9 mouse cellular contexts compared by ENCODE assay signal in the genomic region with DNA sequence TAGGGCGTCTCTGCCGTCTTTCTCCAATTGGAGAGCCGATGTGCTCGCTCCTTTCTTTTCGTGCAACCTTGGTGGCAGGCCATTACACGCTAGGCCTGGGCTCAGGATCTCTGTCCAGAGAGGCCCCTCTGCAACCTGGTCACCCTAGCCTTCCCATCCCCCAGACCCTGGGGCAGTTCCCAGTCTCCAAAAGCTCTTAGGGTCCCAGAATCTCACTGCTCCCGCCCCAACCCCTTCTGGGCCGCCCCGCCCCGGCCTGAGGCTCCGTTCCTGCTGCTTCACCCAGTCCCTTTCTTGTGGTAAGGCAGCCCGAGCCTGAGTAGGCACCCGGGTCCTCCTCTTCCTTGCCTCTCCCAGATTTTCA. TPM values are rescaled to one million over a fixed set of nuclear protein-coding genes. Genes with fewer than 3 reads are reported as not detected.
DNase-seq lines count a peak whose midpoint lies in the region; ATAC-seq and TF ChIP-seq lines count a peak whose summit lies in the region.
"Had no signal": no experiment of that assay in that cellular context is flagged by ENCODE, and none has a peak within 500 bp of the region (broad histone marks: within the 10 kb centered on the region; RNA-seq: fewer than 3 reads in every experiment).

No protein-coding gene starts in this region.

- peaks cover 84% of the 10 kb centered on the region for H3K27me3 ChIP-seq in forebrain, postnatal 0 days (ENCODE audit: insufficient read depth, low read length)
- peaks cover 81% of the 10 kb centered on the region for H3K27me3 ChIP-seq in forebrain, embryonic 11.5 days (ENCODE audit: control insufficient read depth, insufficient read depth, low read length)
- peaks cover 89% of the 10 kb centered on the region for H3K27me3 ChIP-seq in lung, embryonic 14.5 days (ENCODE audit: insufficient read depth, low read length)
- peaks cover 95% of the 10 kb centered on the region for H3K27me3 ChIP-seq in embryonic facial prominence, embryonic 12.5 days
- peaks cover 84% of the 10 kb centered on the region for H3K27me3 ChIP-seq in midbrain, embryonic 11.5 days (ENCODE audit: control insufficient read depth, insufficient read depth, low read length)

- TF ChIP-seq CTCF in forebrain, postnatal 0 days (IDR thresholded peaks at IDR 0.05; ENCODE audit: low read depth): no peak
- TF ChIP-seq CTCF in lung, embryonic 14.5 days (IDR thresholded peaks at IDR 0.05; ENCODE audit: low read depth): no peak

- H3K4me1 ChIP-seq in forebrain, postnatal 0 days (ENCODE audit: insufficient read depth): no peaks in the 10 kb centered on the region; the same call in 1 of the 2 replicates
- peaks cover 12% of the 10 kb centered on the region for H3K4me1 ChIP-seq in forebrain, embryonic 11.5 days (replicated peaks; ENCODE audit: control insufficient read depth, insufficient read depth, low read length)
- H3K4me1 ChIP-seq in lung, embryonic 14.5 days (ENCODE audit: insufficient read depth): peaks cover 10% of the 10 kb centered on the region; the same call in 1 of the 2 replicates
- H3K4me1 ChIP-seq in embryonic facial prominence, embryonic 12.5 days: peaks cover 26% of the 10 kb centered on the region
- peaks cover 13% of the 10 kb centered on the region for H3K4me1 ChIP-seq in midbrain, embryonic 11.5 days (ENCODE audit: control insufficient read depth, insufficient read depth, low read length)

- no peaks in the 10 kb centered on the region for H3K36me3 ChIP-seq in forebrain, postnatal 0 days (ENCODE audit: insufficient read depth)
- H3K36me3 ChIP-seq in forebrain, embryonic 11.5 days (ENCODE audit: control insufficient read depth, insufficient read depth, low read length): no peaks in the 10 kb centered on the region
- H3K36me3 ChIP-seq in lung, embryonic 14.5 days (ENCODE audit: insufficient read depth): no peaks in the 10 kb centered on the region
- no peaks in the 10 kb centered on the region for H3K36me3 ChIP-seq in embryonic facial prominence, embryonic 12.5 days
- H3K36me3 ChIP-seq in midbrain, embryonic 11.5 days (ENCODE audit: control insufficient read depth, insufficient read depth, low read length): no peaks in the 10 kb centered on the region

- no peak for DNase-seq in forebrain, postnatal 0 days
- no peak for DNase-seq in forebrain, embryonic 11.5 days (ENCODE audit: low spot score)
- peak; percentile 17 for DNase-seq in lung, embryonic 14.5 days
- DNase-seq in lung, postnatal 4 days: no peak
- DNase-seq in neural tube, embryonic 10.5 days (ENCODE audit: extremely low spot score, low spot score): peak; percentile 43
- DNase-seq in midbrain, embryonic 11.5 days (ENCODE audit: low spot score, missing footprints): no peak
- DNase-seq: cerebellum, adult 18-20 months had no signal

- H3K4me3 ChIP-seq in forebrain, postnatal 0 days (ENCODE audit: low read depth, low read length): 0 out of 2 replicates have a peak overlapping the region, but pooled peaks have one; percentile 22
- no peak overlapping the region for H3K4me3 ChIP-seq in forebrain, embryonic 11.5 days (ENCODE audit: low read depth, low read length)
- peak overlapping the region; percentile 38; the same call in 1 of the 2 replicates for H3K4me3 ChIP-seq in lung, embryonic 14.5 days (ENCODE audit: low read depth, low read length)
- peak overlapping the region; percentile 36 for H3K4me3 ChIP-seq in embryonic facial prominence, embryonic 12.5 days
- no peak overlapping the region for H3K4me3 ChIP-seq in midbrain, embryonic 11.5 days (ENCODE audit: low read depth, low read length)

- H3K9ac ChIP-seq in forebrain, postnatal 0 days: no peak overlapping the region
- H3K9ac ChIP-seq in forebrain, embryonic 11.5 days (ENCODE audit: low read length): no peak overlapping the region
- H3K9ac ChIP-seq in lung, embryonic 14.5 days: no peak overlapping the region
- H3K9ac ChIP-seq in embryonic facial prominence, embryonic 12.5 days: no peak overlapping the region
- no peak overlapping the region for H3K9ac ChIP-seq in midbrain, embryonic 11.5 days (ENCODE audit: low read length)

- no peak for ATAC-seq in forebrain, postnatal 0 days
- no peak for ATAC-seq in forebrain, embryonic 11.5 days (replicated peaks; ENCODE audit: low FRiP score)
- no peak for ATAC-seq in lung, embryonic 14.5 days (ENCODE audit: insufficient read depth)
- ATAC-seq in embryonic facial prominence, embryonic 12.5 days (ENCODE audit: insufficient number of reproducible peaks, insufficient read depth, low FRiP score, low TSS enrichment): no peak
- ATAC-seq in cerebellum, adult (ENCODE audit: insufficient number of reproducible peaks, low FRiP score, low TSS enrichment): no peak
- no peak for ATAC-seq in midbrain, embryonic 11.5 days (ENCODE audit: low FRiP score)

- 4% methylated on average over 13 of the region's 13 CpGs for WGBS in forebrain, postnatal 0 days
- 3% methylated on average over 13 of the region's 13 CpGs for WGBS in forebrain, embryonic 11.5 days
- WGBS in lung, embryonic 14.5 days: 14% methylated on average over 13 of the region's 13 CpGs
- WGBS in embryonic facial prominence, embryonic 12.5 days: 2% methylated on average over 13 of the region's 13 CpGs
- WGBS in midbrain, embryonic 11.5 days: 2% methylated on average over 13 of the region's 13 CpGs

- no peak overlapping the region for H3K4me2 ChIP-seq in forebrain, postnatal 0 days (ENCODE audit: low read depth)
- no peak overlapping the region; the same call in 1 of the 2 replicates for H3K4me2 ChIP-seq in forebrain, embryonic 11.5 days (ENCODE audit: low read depth, low read length, severe bottlenecking)
- H3K4me2 ChIP-seq in lung, embryonic 14.5 days: peak overlapping the region; percentile 67
- peak overlapping the region; percentile 56 for H3K4me2 ChIP-seq in embryonic facial prominence, embryonic 12.5 days (replicated peaks)
- no peak overlapping the region for H3K4me2 ChIP-seq in midbrain, embryonic 11.5 days

- no peak overlapping the region for H3K27ac ChIP-seq in forebrain, postnatal 0 days (ENCODE audit: low read depth, low read length)
- no peak overlapping the region for H3K27ac ChIP-seq in forebrain, embryonic 11.5 days (ENCODE audit: low read depth, low read length)
- H3K27ac ChIP-seq in lung, embryonic 14.5 days (ENCODE audit: low read depth): no peak overlapping the region
- H3K27ac ChIP-seq in embryonic facial prominence, embryonic 12.5 days: no peak overlapping the region
- no peak overlapping the region for H3K27ac ChIP-seq in midbrain, embryonic 11.5 days (ENCODE audit: low read depth, low read length)

- H3K9me3 ChIP-seq in forebrain, postnatal 0 days (ENCODE audit: low read length): no peaks in the 10 kb centered on the region
- H3K9me3 ChIP-seq in forebrain, embryonic 11.5 days (ENCODE audit: control insufficient read depth, low read length): no peaks in the 10 kb centered on the region
- H3K9me3 ChIP-seq in lung, embryonic 14.5 days (ENCODE audit: low read depth, low read length): no peaks in the 10 kb centered on the region
- no peaks in the 10 kb centered on the region for H3K9me3 ChIP-seq in embryonic facial prominence, embryonic 12.5 days
- no peaks in the 10 kb centered on the region for H3K9me3 ChIP-seq in midbrain, embryonic 11.5 days (ENCODE audit: control insufficient read depth, low read length)

RNA-seq across cellular contexts. Expression of a gene that starts 6.1 kb away (rescaled TPM):
- total RNA-seq in forebrain, postnatal 0 days (2014; rRNA removed): 0.85 and 0.86 TPM in 2 replicates
- polyA plus RNA-seq in forebrain, postnatal 0 days (2015; fragmentation: Nextera tagmentation; extraction: Ambion mirVana): 0.35 and 0.75 TPM in 2 replicates
- polyA plus RNA-seq in forebrain, embryonic 11.5 days (2014; fragmentation: Nextera tagmentation; extraction: Ambion mirVana): 0.17 TPM in 1 of 2 replicates, not detected in the other
- polyA plus RNA-seq in lung, embryonic 14.5 days (2014; fragmentation: Nextera tagmentation; extraction: Ambion mirVana): 0.22 and 0.43 TPM in 2 replicates
- polyA plus RNA-seq in embryonic facial prominence, embryonic 12.5 days (2016; fragmentation: Nextera tagmentation; extraction: Ambion mirVana): 1.3 and 2.2 TPM in 2 replicates
- polyA plus RNA-seq in midbrain, embryonic 11.5 days (2014; fragmentation: Nextera tagmentation; extraction: Ambion mirVana): not detected in 2 replicates

RNA-seq across cellular contexts. Expression of a gene that starts 10.4 kb away (rescaled TPM):
- 14.8 and 17.9 TPM in 2 replicates for total RNA-seq in forebrain, postnatal 0 days (2014; rRNA removed)
- 10.2 and 11.3 TPM in 2 replicates for polyA plus RNA-seq in forebrain, postnatal 0 days (2015; fragmentation: Nextera tagmentation; extraction: Ambion mirVana)
- 31.2 and 31.6 TPM in 2 replicates for polyA plus RNA-seq in forebrain, embryonic 11.5 days (2014; fragmentation: Nextera tagmentation; extraction: Ambion mirVana)
- polyA plus RNA-seq in lung, embryonic 14.5 days (2014; fragmentation: Nextera tagmentation; extraction: Ambion mirVana): 24.5 and 30.2 TPM in 2 replicates
- polyA plus RNA-seq in embryonic facial prominence, embryonic 12.5 days (2016; fragmentation: Nextera tagmentation; extraction: Ambion mirVana): 30.5 and 30.6 TPM in 2 replicates
- 21.3 and 22.1 TPM in 2 replicates for polyA plus RNA-seq in midbrain, embryonic 11.5 days (2014; fragmentation: Nextera tagmentation; extraction: Ambion mirVana)

RNA-seq across cellular contexts. Expression of a gene that starts 21.9 kb away (rescaled TPM):
- total RNA-seq in forebrain, postnatal 0 days (2014; rRNA removed): 1.0 and 1.6 TPM in 2 replicates
- 4.9 and 5.8 TPM in 2 replicates for polyA plus RNA-seq in forebrain, postnatal 0 days (2015; fragmentation: Nextera tagmentation; extraction: Ambion mirVana)
- 3.8 and 4.2 TPM in 2 replicates for polyA plus RNA-seq in forebrain, embryonic 11.5 days (2014; fragmentation: Nextera tagmentation; extraction: Ambion mirVana)
- 1.1 and 1.5 TPM in 2 replicates for polyA plus RNA-seq in lung, embryonic 14.5 days (2014; fragmentation: Nextera tagmentation; extraction: Ambion mirVana)
- 0.87 and 0.89 TPM in 2 replicates for polyA plus RNA-seq in embryonic facial prominence, embryonic 12.5 days (2016; fragmentation: Nextera tagmentation; extraction: Ambion mirVana)
- polyA plus RNA-seq in midbrain, embryonic 11.5 days (2014; fragmentation: Nextera tagmentation; extraction: Ambion mirVana): 2.7 TPM in 2 replicates

RNA-seq across cellular contexts. Expression of a gene that starts 22.0 kb away (rescaled TPM):
- total RNA-seq in forebrain, postnatal 0 days (2014; rRNA removed): 41.6 and 55.5 TPM in 2 replicates
- 47.0 and 62.0 TPM in 2 replicates for polyA plus RNA-seq in forebrain, postnatal 0 days (2015; fragmentation: Nextera tagmentation; extraction: Ambion mirVana)
- 76.4 and 76.6 TPM in 2 replicates for polyA plus RNA-seq in forebrain, embryonic 11.5 days (2014; fragmentation: Nextera tagmentation; extraction: Ambion mirVana)
- polyA plus RNA-seq in lung, embryonic 14.5 days (2014; fragmentation: Nextera tagmentation; extraction: Ambion mirVana): 84.5 and 85.5 TPM in 2 replicates
- 79.9 and 81.6 TPM in 2 replicates for polyA plus RNA-seq in embryonic facial prominence, embryonic 12.5 days (2016; fragmentation: Nextera tagmentation; extraction: Ambion mirVana)
- polyA plus RNA-seq in midbrain, embryonic 11.5 days (2014; fragmentation: Nextera tagmentation; extraction: Ambion mirVana): 71.0 and 72.2 TPM in 2 replicates

RNA-seq across cellular contexts. Expression of a gene that starts 31.1 kb away (rescaled TPM):
- total RNA-seq in forebrain, postnatal 0 days (2014; rRNA removed): 10.9 and 13.1 TPM in 2 replicates
- 7.4 and 8.3 TPM in 2 replicates for polyA plus RNA-seq in forebrain, postnatal 0 days (2015; fragmentation: Nextera tagmentation; extraction: Ambion mirVana)
- 6.7 and 7.7 TPM in 2 replicates for polyA plus RNA-seq in forebrain, embryonic 11.5 days (2014; fragmentation: Nextera tagmentation; extraction: Ambion mirVana)
- 6.3 and 12.8 TPM in 2 replicates for polyA plus RNA-seq in lung, embryonic 14.5 days (2014; fragmentation: Nextera tagmentation; extraction: Ambion mirVana)
- 7.9 and 10.8 TPM in 2 replicates for polyA plus RNA-seq in embryonic facial prominence, embryonic 12.5 days (2016; fragmentation: Nextera tagmentation; extraction: Ambion mirVana)
- 4.2 and 4.8 TPM in 2 replicates for polyA plus RNA-seq in midbrain, embryonic 11.5 days (2014; fragmentation: Nextera tagmentation; extraction: Ambion mirVana)

Comparison
In these comparisons a context has a peak if more than half of its experiments do, and no peak if none do; other contexts are left out.
1. DNase-seq: peak in lung, embryonic 14.5 days (single experiment) and neural tube, embryonic 10.5 days (single experiment); none in forebrain, postnatal 0 days (single experiment), forebrain, embryonic 11.5 days (single experiment), lung, postnatal 4 days (0 of 2) and midbrain, embryonic 11.5 days (single experiment).
2. H3K4me3 ChIP-seq: peak in forebrain, postnatal 0 days (single experiment), lung, embryonic 14.5 days (single experiment) and embryonic facial prominence, embryonic 12.5 days (single experiment); none in forebrain, embryonic 11.5 days (single experiment) and midbrain, embryonic 11.5 days (single experiment).
3. H3K4me2 ChIP-seq: peak in lung, embryonic 14.5 days (single experiment) and embryonic facial prominence, embryonic 12.5 days (single experiment); none in forebrain, postnatal 0 days (single experiment), forebrain, embryonic 11.5 days (single experiment) and midbrain, embryonic 11.5 days (single experiment).